Mouse (Mus musculus) lung, postnatal 25 days (tissue): ENCODE data around the gene Hist1h2ac.
"Not testable (repeated sequence)": the region's sequence is repeated elsewhere in the genome, so short reads cannot be mapped to it uniquely, and the experiment has no call there.

Source experiments
- DNase-seq: peaks from one replicate; pipeline ENCODE4 v3.0.0; 2022; ENCODE audit warnings: low spot score

The Hist1h2ac gene

DNA sequence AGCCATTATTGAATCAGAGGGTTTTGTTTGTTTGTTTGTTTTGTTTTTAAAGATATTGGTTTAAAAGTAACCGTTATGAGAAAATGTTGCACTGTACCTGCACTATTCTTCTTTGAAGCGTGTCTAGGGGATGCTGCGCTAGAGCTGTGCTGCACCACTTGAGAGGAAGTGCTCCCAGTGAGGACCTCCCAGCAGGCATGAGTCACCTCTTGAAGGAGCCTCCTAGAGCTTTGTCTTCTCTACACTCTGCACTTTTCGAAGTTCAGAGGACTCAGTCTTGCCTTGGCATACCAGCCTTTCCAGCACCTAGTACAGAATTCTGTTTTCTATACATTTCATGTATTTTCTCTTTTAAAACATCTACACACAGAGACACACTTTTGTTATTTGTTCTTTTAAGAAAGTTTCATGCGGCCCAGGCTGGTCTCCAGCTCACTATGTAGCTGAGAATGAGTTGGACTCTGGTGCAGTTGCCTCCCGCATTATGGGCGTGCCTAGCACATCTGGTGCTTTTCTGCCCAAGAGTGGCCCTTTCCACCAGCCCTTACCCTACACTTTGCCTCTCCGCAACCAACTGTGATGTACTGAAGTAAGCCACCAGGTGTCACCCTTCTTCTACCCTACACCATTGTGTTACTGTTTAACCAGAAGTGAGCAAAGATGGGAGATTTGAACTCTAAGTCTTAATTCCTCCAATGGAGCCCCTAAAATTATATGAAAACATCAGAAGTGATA lies 17.2 kb upstream of the Hist1h2ac start:
- DNase-seq, result peak; percentile 82

- DNase-seq, result no peak
Measured at GRCm38 (mm10) chr13:23699767-23700166, 16.0 kb upstream of the Hist1h2ac start.

DNA sequence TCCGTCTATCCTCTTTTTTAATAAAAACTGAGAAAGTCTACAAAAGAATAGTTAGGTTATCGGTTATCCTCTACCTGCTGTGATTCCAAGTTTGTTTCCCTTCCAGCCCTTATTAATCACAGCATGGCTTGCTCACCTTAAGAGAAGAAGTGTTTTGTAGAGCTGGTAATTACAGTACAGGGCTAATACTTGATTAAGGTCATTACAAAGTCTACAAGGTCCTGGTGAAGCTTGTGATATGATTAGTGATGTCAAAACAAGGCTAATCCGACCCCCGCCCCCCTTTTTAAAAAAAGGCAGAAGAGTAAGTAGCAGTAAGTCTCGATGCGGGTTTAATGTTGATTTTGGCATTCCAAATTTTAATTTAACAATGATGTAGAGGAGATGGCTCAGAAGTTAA lies 15.2 kb upstream of the Hist1h2ac start:
- DNase-seq, result no peak

DNA sequence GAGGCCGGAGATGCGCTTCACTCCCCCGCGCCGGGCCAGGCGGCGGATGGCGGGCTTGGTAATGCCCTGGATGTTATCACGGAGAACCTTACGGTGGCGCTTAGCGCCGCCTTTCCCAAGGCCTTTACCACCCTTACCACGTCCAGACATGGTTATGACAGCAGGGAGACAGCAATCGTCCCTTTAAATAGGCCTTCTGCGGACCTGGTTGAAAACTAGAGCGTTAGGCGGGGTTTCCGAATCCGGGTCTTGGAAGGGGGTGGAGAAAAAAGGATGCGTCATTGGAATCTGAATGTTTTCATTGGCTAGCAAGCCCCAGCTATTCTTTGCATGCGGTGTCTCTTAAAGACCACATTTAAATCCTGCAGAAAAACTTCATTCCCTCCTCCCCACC lies 14.5 kb upstream of the Hist1h2ac start, which contains the start of gene Hist1h4c:
Gene Hist1h4c, minus strand, starts transcription at position 155 of the 394 bp plus-strand sequence.
- DNase-seq, result peak; percentile 99

GRCm38 (mm10) chr13:23697491-23698299 lies 13.9 kb upstream of the Hist1h2ac start:
- DNase-seq, result peak; percentile 73

DNA sequence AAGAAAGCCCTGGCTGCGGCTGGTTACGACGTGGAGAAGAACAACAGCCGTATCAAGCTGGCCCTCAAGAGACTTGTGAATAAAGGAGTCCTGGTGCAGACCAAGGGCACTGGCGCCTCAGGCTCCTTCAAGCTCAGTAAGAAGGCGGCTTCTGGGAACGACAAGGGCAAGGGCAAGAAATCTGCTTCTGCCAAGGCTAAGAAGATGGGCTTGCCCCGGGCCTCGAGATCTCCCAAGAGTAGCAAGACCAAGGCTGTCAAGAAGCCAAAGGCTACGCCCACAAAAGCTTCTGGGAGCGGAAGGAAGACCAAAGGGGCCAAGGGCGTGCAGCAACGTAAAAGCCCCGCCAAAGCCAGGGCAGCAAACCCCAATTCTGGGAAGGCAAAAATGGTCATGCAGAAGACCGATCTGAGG lies 12.3 kb upstream of the Hist1h2ac start:
- no peak for DNase-seq

GRCm38 (mm10) chr13:23695514-23695913 lies 11.8 kb upstream of the Hist1h2ac start, which contains the start of gene Hist1h1t:
Gene Hist1h1t, plus strand, starts transcription at chr13:23695814.
- no peak for DNase-seq

GRCm38 (mm10) chr13:23694956-23695355 lies 11.2 kb upstream of the Hist1h2ac start:
- no peak for DNase-seq

- no peak for DNase-seq
Measured at GRCm38 (mm10) chr13:23693856-23694440, 10.2 kb upstream of the Hist1h2ac start.

- DNase-seq, result no peak
Measured at GRCm38 (mm10) chr13:23689459-23689858, 5.7 kb upstream of the Hist1h2ac start.

DNA sequence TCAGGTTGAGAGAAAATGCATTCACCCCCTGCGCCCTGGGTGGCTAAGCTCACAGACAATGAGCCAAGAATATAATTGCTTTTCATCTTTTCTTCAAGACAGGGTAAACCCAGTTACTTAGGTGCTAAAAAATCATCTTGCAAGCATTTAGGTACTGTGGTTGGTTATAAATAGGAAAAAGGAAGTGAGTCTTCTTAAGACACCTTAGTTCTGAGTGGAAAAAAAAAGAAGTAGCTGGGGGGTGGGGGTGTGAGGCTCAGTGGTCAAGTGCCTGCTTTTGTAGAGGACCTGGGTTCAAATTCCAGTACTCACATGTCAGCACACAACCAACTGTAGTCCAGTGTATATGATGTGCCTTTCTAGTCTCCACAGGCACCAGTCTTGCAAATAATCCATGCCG lies 5.2 kb upstream of the Hist1h2ac start:
- no peak for DNase-seq

DNA sequence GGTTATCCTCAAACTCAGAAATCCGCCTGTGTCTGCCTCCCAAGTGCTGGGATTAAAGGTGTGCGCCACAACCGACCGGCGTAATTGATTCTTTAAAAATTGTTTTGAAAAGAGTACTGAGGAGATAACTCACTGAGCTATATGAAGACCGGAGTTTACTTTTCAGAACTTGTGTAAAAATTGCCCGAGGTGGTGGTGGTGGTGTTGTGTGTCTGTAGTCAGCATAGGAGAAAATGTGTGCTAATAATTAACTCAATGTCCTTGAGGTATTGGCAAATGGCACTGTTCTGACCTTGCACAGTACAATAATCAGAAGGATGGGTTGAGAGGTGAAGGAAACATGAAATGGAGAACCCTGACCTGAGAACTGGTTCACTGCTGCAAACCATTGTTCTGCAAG lies 4.2 kb upstream of the Hist1h2ac start:
- no peak for DNase-seq

DNA sequence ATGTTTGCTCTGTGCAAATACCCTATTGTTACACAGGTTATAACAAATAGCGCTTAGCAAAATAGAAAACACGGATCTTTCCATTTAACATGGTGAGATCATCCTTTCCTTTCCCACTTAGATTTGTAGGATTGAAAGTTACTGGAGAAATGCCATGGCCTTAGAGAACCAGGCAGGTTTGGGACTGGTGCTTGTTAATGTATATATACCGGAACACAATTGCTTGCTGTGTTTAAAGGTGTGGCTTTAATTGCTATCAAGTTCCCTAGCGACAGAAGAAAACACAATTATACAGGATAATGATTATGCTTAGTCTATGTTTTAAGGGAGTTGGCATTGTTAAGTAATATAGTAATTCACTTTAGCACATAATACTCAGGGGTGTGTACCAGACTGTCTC lies 3.4 kb upstream of the Hist1h2ac start:
- no peak for DNase-seq

DNA sequence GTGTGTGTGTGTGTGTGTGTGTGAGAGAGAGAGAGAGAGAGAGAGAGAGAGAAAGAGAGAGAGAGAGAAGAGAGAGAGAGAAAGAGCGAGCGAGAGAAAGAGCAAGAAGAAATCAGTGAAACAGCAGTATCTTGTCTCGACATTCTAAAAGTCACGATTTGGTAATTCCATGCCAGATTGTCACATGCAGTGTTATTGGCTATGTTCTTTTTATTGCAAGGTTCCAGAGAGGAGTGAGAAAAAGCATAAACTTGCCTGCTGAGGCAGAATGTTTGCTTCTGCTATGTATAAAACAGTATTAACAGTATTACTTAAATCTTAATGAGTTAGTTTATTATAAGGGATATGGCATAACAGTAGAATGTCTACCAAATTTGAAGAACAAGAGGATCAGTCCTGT lies 2.2 kb upstream of the Hist1h2ac start:
- DNase-seq, result no peak

- no peak for DNase-seq
Measured at GRCm38 (mm10) chr13:23685121-23685861, 1.5 kb upstream of the Hist1h2ac start.

GRCm38 (mm10) chr13:23684295-23684945 lies 672 bp upstream of the Hist1h2ac start:
- peak; percentile 83 for DNase-seq

DNA sequence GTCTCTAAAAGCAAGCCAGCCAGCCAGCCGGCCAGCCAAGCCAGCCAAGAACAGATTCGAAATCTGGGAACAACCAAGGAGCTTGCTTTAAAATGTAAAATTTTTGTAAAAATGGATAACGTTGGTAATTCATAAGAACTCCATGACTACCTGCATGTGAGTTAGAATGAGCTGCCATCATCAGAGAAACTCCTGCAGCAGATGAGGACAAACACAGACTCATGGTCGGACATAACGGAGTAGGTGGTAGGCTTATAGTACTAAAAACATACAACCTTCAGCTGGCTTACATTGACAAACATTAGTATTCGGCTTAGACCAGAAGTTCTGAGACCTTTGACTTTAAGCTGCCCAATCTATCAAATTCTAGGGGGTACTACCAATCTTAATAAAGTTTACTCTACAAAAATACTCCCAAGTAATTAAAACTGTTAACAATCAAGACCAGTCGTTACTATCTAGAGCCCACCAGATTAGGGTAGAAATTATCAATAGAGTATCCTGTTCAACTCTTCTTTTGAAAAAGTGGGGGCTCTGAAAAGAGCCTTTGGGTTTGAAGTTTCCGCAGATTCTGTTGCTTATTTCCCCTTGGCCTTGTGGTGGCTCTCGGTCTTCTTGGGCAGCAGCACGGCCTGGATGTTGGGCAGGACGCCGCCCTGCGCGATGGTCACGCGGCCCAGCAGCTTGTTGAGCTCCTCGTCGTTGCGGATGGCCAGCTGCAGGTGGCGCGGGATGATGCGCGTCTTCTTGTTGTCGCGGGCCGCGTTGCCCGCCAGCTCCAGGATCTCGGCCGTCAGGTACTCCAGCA lies 597 bp downstream of the Hist1h2ac start:
- DNase-seq, result not testable (repeated sequence)

DNA sequence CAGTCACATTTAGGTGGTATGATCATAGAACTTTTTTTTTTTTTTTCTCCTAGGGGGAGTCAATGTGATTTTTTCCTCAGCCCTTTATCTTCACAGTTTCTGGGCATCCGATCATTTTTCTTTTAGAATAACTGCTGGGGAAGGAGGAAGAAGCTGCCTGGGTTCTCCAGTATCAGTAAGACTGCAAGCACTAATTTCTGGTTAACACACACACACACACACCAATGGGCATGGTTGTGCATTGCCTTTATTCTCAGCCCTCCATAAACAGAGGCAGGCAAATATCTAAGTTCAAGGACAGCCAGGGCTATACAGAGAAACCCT lies 1.2 kb downstream of the Hist1h2ac start:
- no peak for DNase-seq

DNA sequence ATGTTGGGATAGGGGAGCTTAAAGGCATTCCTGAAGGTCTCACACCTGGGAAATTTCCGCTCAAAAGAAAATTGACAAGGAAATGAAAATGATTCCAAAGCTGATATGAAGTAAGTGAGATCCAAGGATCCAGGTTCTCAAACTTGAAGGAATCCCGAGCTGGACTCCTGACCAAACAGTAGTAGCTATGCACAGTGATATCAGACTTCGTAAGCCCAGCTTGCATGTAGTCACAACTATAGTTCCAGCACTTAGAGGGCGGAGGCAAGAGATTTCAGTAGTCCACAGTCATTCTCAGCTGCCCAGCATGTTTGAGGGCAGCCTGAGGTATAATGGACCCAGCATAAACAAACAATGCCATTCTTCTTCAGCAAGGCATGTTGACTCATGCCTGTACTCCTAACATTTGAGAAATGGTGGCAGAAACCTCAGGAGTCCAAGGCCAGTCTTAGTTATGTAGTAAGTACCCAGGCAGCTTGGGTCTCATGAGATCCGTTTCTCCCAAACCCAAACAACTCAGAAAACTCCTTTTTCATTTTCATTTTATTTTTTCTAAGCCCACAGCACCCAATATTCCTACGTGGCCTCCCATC lies 1.7 kb downstream of the Hist1h2ac start:
- DNase-seq, result no peak

DNA sequence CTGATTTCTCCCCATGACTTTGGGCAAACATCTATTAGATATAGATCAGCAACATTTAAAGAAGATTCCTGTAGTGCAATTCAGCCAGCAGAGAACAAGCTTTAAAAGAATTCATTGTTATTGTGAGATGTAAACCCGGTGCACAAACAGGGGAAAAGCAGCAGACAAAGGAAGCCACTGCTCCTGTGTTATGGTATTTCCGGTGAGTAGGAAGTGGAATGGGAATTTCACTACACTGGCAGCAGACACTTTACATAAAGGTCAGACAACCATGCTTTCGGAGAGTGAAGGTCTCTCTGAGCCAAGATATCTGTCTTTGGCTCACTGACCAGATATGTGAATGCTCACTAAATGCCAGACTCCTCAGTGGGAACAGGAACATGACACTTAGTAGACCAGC lies 21.2 kb downstream of the Hist1h2ac start:
- no peak for DNase-seq
